Mouse (Mus musculus) liver, embryonic 15.5 days (tissue): Measurements from ENCODE around the gene Aadat. TPM values are rescaled to one million over a fixed set of nuclear protein-coding genes. Genes with fewer than 3 reads are reported as not detected.
"Not testable (repeated sequence)": the region's sequence is repeated elsewhere in the genome, so short reads cannot be mapped to it uniquely, and the experiment has no call there.

ENCODE experiments used
- ATAC-seq: fragments of 200-750 bp; cut with Nextera tagmentation; 2 replicates; pipeline ENCODE4 v1.8.0; 2017; ENCODE audit warnings: moderate number of reproducible peaks, mild to moderate bottlenecking, moderate library complexity; ENCODE audit not compliant: insufficient read depth
- H3K27ac ChIP-seq: fragments of 300-500 bp; sonication (generic); replicated peaks from 2 replicates; pipeline ENCODE4 v1.5.1; 2015; ENCODE audit warnings: mild to moderate bottlenecking, inconsistent platforms
- H3K27me3 ChIP-seq: fragments of 300-500 bp; sonication (generic); 2 replicates; pipeline ENCODE4 v1.6.1; 2015; ENCODE audit warnings: mild to moderate bottlenecking, inconsistent platforms
- H3K36me3 ChIP-seq: fragments of 300-500 bp; sonication (generic); replicated peaks from 2 replicates; pipeline ENCODE4 v1.6.1; 2015; ENCODE audit warnings: moderate library complexity, mild to moderate bottlenecking, inconsistent platforms
- H3K4me1 ChIP-seq: fragments of 300-500 bp; sonication (generic); replicated peaks from 2 replicates; pipeline ENCODE4 v1.6.1; 2015; ENCODE audit warnings: inconsistent platforms
- H3K4me2 ChIP-seq: fragments of 300-500 bp; sonication (generic); 2 replicates; pipeline ENCODE4 v1.6.1; 2015; ENCODE audit warnings: moderate library complexity, mild to moderate bottlenecking, inconsistent platforms
- H3K4me3 ChIP-seq: fragments of 300-500 bp; sonication (generic); replicated peaks from 2 replicates; pipeline ENCODE4 v1.5.1; 2015; ENCODE audit warnings: mild to moderate bottlenecking, inconsistent platforms
- H3K9ac ChIP-seq: fragments of 300-500 bp; sonication (generic); 2 replicates; pipeline ENCODE4 v1.6.1; 2015; ENCODE audit warnings: moderate library complexity, mild to moderate bottlenecking, inconsistent platforms
- H3K9me3 ChIP-seq: fragments of 300-500 bp; sonication (generic); replicated peaks from 2 replicates; pipeline ENCODE4 v1.6.1; 2016; ENCODE audit warnings: inconsistent platforms
- WGBS: fragments of 180-500 bp; shearing (Covaris S2); methylation state at CpG from one replicate; pipeline ENCODE4 v1.1.7; 2015; ENCODE audit warnings: mixed read lengths; ENCODE audit not compliant: insufficient replicate concordance; 5-methylcytosine and 5-hydroxymethylcytosine counted together
- polyA plus RNA-seq: library from polyadenylated mRNA; unstranded; fragments of >200 nt; fragmentation: Nextera tagmentation; extraction: Ambion mirVana; gene quantifications from 2 replicates; pipeline ENCODE4 v1.2.1, GENCODE M21; 2015

The Aadat gene
- polyA plus RNA-seq, 1 experiment from 2014 or later = 9.2 TPM

- Histone ChIP-seq H3K4me1 (no peaks in the 10 kb centered on the region), H3K4me2 (no peak overlapping the region), H3K36me3 (no peaks in the 10 kb centered on the region), H3K4me3 (no peak overlapping the region), H3K9ac (no peak overlapping the region), H3K27me3 (no peaks in the 10 kb centered on the region), H3K27ac (no peak overlapping the region), H3K9me3 (no peaks in the 10 kb centered on the region)
- 37% methylated on average over 1 of the region's 1 CpGs for WGBS
- ATAC-seq = no peak
These were observed 71.5 kb downstream of the Aadat start for GRCm38 (mm10) chr8:60577231-60577630.

GRCm38 (mm10) chr8:60583369-60583768 lies 77.6 kb downstream of the Aadat start:
- Histone ChIP-seq H3K4me2 (no peak overlapping the region), H3K9me3 (no peaks in the 10 kb centered on the region), H3K27me3 (no peaks in the 10 kb centered on the region), H3K27ac (no peak overlapping the region), H3K4me3 (no peak overlapping the region), H3K36me3 (no peaks in the 10 kb centered on the region), H3K9ac (no peak overlapping the region), H3K4me1 (no peaks in the 10 kb centered on the region)
- no peak for ATAC-seq
- 47% methylated on average over 2 of the region's 2 CpGs for WGBS

- 66% methylated on average over 29 of the region's 29 CpGs for WGBS
- not testable (repeated sequence) for H3K9me3 ChIP-seq, H3K4me1 ChIP-seq, H3K27ac ChIP-seq, H3K9ac ChIP-seq, ATAC-seq, H3K4me3 ChIP-seq, H3K4me2 ChIP-seq, H3K27me3 ChIP-seq, H3K36me3 ChIP-seq
These were observed 85.8 kb downstream of the Aadat start for GRCm38 (mm10) chr8:60591352-60592105.

- Histone ChIP-seq H3K9ac (no peak overlapping the region), H3K4me3 (no peak overlapping the region), H3K4me1 (no peaks in the 10 kb centered on the region), H3K27ac (no peak overlapping the region), H3K4me2 (no peak overlapping the region), H3K36me3 (no peaks in the 10 kb centered on the region), H3K27me3 (no peaks in the 10 kb centered on the region), H3K9me3 (no peaks in the 10 kb centered on the region)
- WGBS = 45% methylated on average over 3 of the region's 3 CpGs
- no peak for ATAC-seq
These were observed 89.0 kb downstream of the Aadat start for GRCm38 (mm10) chr8:60594761-60595160.

Other genes starting within 250 kb of the Aadat start
- not detected in 2 replicates for gene Gm10283, start 2.7 kb upstream of the Aadat start, polyA plus RNA-seq
- gene Mfap3l, start 126.9 kb downstream of the Aadat start, polyA plus RNA-seq = 0.25 and 0.32 TPM in 2 replicates